Mouse (Mus musculus) CH12.LX (cell line): Measurements from ENCODE around the gene Gm20441. TPM values are rescaled to one million over a fixed set of nuclear protein-coding genes. Genes with fewer than 3 reads are reported as not detected.

Experiments used
- DNase-seq: peaks from one replicate; pipeline ENCODE4 v3.0.0-alpha.2; 2013; ENCODE audit errors: extremely low read depth
- H3K27ac ChIP-seq: 2 replicates; pipeline ENCODE4 v1.5.1; 2012; ENCODE audit warnings: low read depth, mild to moderate bottlenecking, control low read depth, moderate library complexity; ENCODE audit not compliant: insufficient read depth
- H3K27me3 ChIP-seq: replicated peaks from 2 replicates; pipeline ENCODE3; 2012; ENCODE audit warnings: inconsistent platforms
- H3K36me3 ChIP-seq, 2 experiments: replicated peaks in 1 of 2; 2 replicates each; pipeline versions ENCODE3 to v1.6.1; 2012; ENCODE audit warnings: inconsistent platforms in 1 of 2, low read length in 1 of 2, mild to moderate bottlenecking in 1 of 2, mixed read lengths in 1 of 2, moderate library complexity in 1 of 2; ENCODE audit not compliant: control insufficient read depth in 1 of 2, insufficient read depth in 1 of 2
- H3K4me1 ChIP-seq, 2 experiments: 2 replicates each; pipeline ENCODE4 v1.6.1; 2012; ENCODE audit warnings: inconsistent platforms in 1 of 2, moderate library complexity in 1 of 2; ENCODE audit not compliant: insufficient read depth in 2 of 2, control insufficient read depth in 1 of 2
- H3K4me2 ChIP-seq: 2 replicates; pipeline ENCODE4 v1.6.1; 2012; ENCODE audit warnings: low read depth, mild to moderate bottlenecking, control low read depth; ENCODE audit not compliant: poor library complexity, insufficient read depth, severe bottlenecking
- H3K4me3 ChIP-seq, 3 experiments: fragments of 150-350 bp in 1 of 3; sonication (generic) in 1 of 3; replicated peaks in 1 of 3; 2 replicates each; pipeline versions ENCODE3 to v1.5.1; 2011 to 2012; ENCODE audit warnings: low read depth in 2 of 3, low read length in 2 of 3, mild to moderate bottlenecking in 2 of 3, moderate library complexity in 2 of 3, control low read depth in 1 of 3, improper control_type of control experiment in 1 of 3, inconsistent platforms in 1 of 3, mixed read lengths in 1 of 3; ENCODE audit not compliant: poor library complexity in 1 of 3
- H3K79me2 ChIP-seq: replicated peaks from 2 replicates; pipeline ENCODE4 v1.6.1; 2012; ENCODE audit warnings: mild to moderate bottlenecking, moderate library complexity; ENCODE audit not compliant: control insufficient read depth, poor library complexity, insufficient read depth, severe bottlenecking; ENCODE audit errors: extremely low read depth
- H3K9ac ChIP-seq: 2 replicates; pipeline ENCODE4 v1.6.1; 2012; ENCODE audit warnings: low read depth, mild to moderate bottlenecking, control low read depth, moderate library complexity; ENCODE audit not compliant: insufficient read depth
- H3K9me3 ChIP-seq: replicated peaks from 2 replicates; pipeline ENCODE3; 2012; ENCODE audit warnings: low read length, inconsistent platforms, mixed read lengths
- CHD1 ChIP-seq: IDR thresholded peaks from 2 replicates; pipeline ENCODE4 v1.6.1; 2012; ENCODE audit warnings: low read depth, low read length, improper control_type of control experiment, inconsistent platforms
- CHD2 ChIP-seq: IDR thresholded peaks from 2 replicates; pipeline ENCODE4 v1.6.1; 2011; ENCODE audit warnings: low read length, improper control_type of control experiment
- E2F4 ChIP-seq: IDR thresholded peaks from 2 replicates; pipeline ENCODE4 v1.6.1; 2011; ENCODE audit warnings: low read depth, low read length, improper control_type of control experiment; ENCODE audit not compliant: insufficient replicate concordance
- ELF1 ChIP-seq: IDR thresholded peaks from 2 replicates; pipeline ENCODE4 v1.6.1; 2014; ENCODE audit warnings: low read depth, mild to moderate bottlenecking, inconsistent platforms, low read length, improper control_type of control experiment
- EP300 ChIP-seq: IDR thresholded peaks from 2 replicates; pipeline ENCODE4 v1.6.1; 2011; ENCODE audit warnings: low read length, improper control_type of control experiment
- GABPA ChIP-seq: IDR thresholded peaks from 2 replicates; pipeline ENCODE4 v1.6.1; 2012; ENCODE audit warnings: low read depth, low read length, improper control_type of control experiment, inconsistent platforms; ENCODE audit not compliant: insufficient replicate concordance
- HCFC1 ChIP-seq: IDR thresholded peaks from 2 replicates; pipeline ENCODE4 v1.6.1; 2012; ENCODE audit warnings: low read depth, mild to moderate bottlenecking, inconsistent platforms, low read length, improper control_type of control experiment
- IRF4 ChIP-seq: IDR thresholded peaks from 2 replicates; pipeline ENCODE4 v1.6.1; 2014; ENCODE audit warnings: low read depth, mild to moderate bottlenecking, inconsistent platforms, low read length, improper control_type of control experiment
- JUN ChIP-seq: IDR thresholded peaks from 2 replicates; pipeline ENCODE4 v1.6.1; 2011; ENCODE audit warnings: low read depth, mild to moderate bottlenecking, low read length, improper control_type of control experiment, moderate library complexity; ENCODE audit not compliant: insufficient read depth
- JUND ChIP-seq: conservative IDR thresholded peaks from 2 replicates; pipeline ENCODE4 v1.6.1; 2011; ENCODE audit warnings: low read depth, low read length, improper control_type of control experiment
- KAT2A ChIP-seq: IDR thresholded peaks from 2 replicates; pipeline ENCODE4 v1.6.1; 2012; ENCODE audit warnings: low read length, improper control_type of control experiment, inconsistent platforms; ENCODE audit not compliant: insufficient replicate concordance
- MAFK ChIP-seq: IDR thresholded peaks from 2 replicates; pipeline ENCODE4 v1.6.1; 2011; ENCODE audit warnings: low read length, improper control_type of control experiment; ENCODE audit not compliant: insufficient replicate concordance
- MAX ChIP-seq: IDR thresholded peaks from 2 replicates; pipeline ENCODE4 v1.6.1; 2011; ENCODE audit warnings: low read length, improper control_type of control experiment
- MEF2A ChIP-seq: IDR thresholded peaks from 2 replicates; pipeline ENCODE4 v1.6.1; 2014; ENCODE audit warnings: low read depth, mild to moderate bottlenecking, inconsistent platforms, low read length, improper control_type of control experiment, borderline replicate concordance
- MYC ChIP-seq: IDR thresholded peaks from 2 replicates; pipeline ENCODE4 v1.6.1; 2011; ENCODE audit warnings: low read depth, mild to moderate bottlenecking, improper control_type of control experiment, low read length
- NELFE ChIP-seq: IDR thresholded peaks from 2 replicates; pipeline ENCODE4 v1.6.1; 2011; ENCODE audit warnings: low read depth, low read length, improper control_type of control experiment
- NRF1 ChIP-seq: IDR thresholded peaks from 2 replicates; pipeline ENCODE4 v1.6.1; 2014; ENCODE audit warnings: low read depth, mild to moderate bottlenecking, inconsistent platforms, low read length, improper control_type of control experiment, moderate library complexity
- PAX5 ChIP-seq: IDR thresholded peaks from 2 replicates; pipeline ENCODE4 v1.6.1; 2012; ENCODE audit warnings: low read length, inconsistent platforms, mixed read lengths
- POLR2A ChIP-seq: IDR thresholded peaks from 2 replicates; pipeline ENCODE4 v1.6.1; 2011; ENCODE audit warnings: low read depth, mild to moderate bottlenecking, improper control_type of control experiment, low read length
- POLR2AphosphoS2 ChIP-seq: IDR thresholded peaks from 2 replicates; pipeline ENCODE4 v1.6.1; 2011; ENCODE audit warnings: low read depth, low read length, improper control_type of control experiment
- RAD21 ChIP-seq: IDR thresholded peaks from 2 replicates; pipeline ENCODE4 v1.6.1; 2011; ENCODE audit warnings: low read depth, mild to moderate bottlenecking, low read length, improper control_type of control experiment, moderate library complexity
- RCOR1 ChIP-seq: conservative IDR thresholded peaks from 2 replicates; pipeline ENCODE4 v1.6.1; 2012; ENCODE audit warnings: low read depth, mild to moderate bottlenecking, inconsistent platforms, low read length, improper control_type of control experiment
- SIN3A ChIP-seq: IDR thresholded peaks from 2 replicates; pipeline ENCODE4 v1.6.1; 2012; ENCODE audit warnings: low read length, improper control_type of control experiment, inconsistent platforms
- TBP ChIP-seq: conservative IDR thresholded peaks from 2 replicates; pipeline ENCODE4 v1.6.1; 2011; ENCODE audit warnings: low read depth, low read length, improper control_type of control experiment
- TCF12 ChIP-seq: IDR thresholded peaks from 2 replicates; pipeline ENCODE4 v1.6.1; 2014; ENCODE audit warnings: low read depth, mild to moderate bottlenecking, inconsistent platforms, low read length, improper control_type of control experiment
- UBTF ChIP-seq: IDR thresholded peaks from 2 replicates; pipeline ENCODE4 v1.6.1; 2012; ENCODE audit warnings: low read depth, mild to moderate bottlenecking, inconsistent platforms, low read length, improper control_type of control experiment, moderate library complexity
- USF1 ChIP-seq: IDR thresholded peaks from 2 replicates; pipeline ENCODE4 v1.6.1; 2014; ENCODE audit warnings: low read depth, mild to moderate bottlenecking, inconsistent platforms, low read length, improper control_type of control experiment
- USF2 ChIP-seq: conservative IDR thresholded peaks from 2 replicates; pipeline ENCODE4 v1.6.1; 2011; ENCODE audit warnings: low read depth, low read length, improper control_type of control experiment
- ZC3H11A ChIP-seq: IDR thresholded peaks from 2 replicates; pipeline ENCODE4 v1.6.1; 2012; ENCODE audit warnings: low read depth, mild to moderate bottlenecking, inconsistent platforms, low read length, improper control_type of control experiment
- ZMIZ1 ChIP-seq: IDR thresholded peaks from 2 replicates; pipeline ENCODE4 v1.6.1; 2012; ENCODE audit warnings: low read depth, mild to moderate bottlenecking, inconsistent platforms, low read length, improper control_type of control experiment
- ZNF384 ChIP-seq: IDR thresholded peaks from 2 replicates; pipeline ENCODE4 v1.6.1; 2012; ENCODE audit warnings: low read depth, low read length, improper control_type of control experiment, inconsistent platforms
- dilution Hi-C: fragments of 300-500 bp; cut with MboI; formaldehyde crosslinking; loops from 2 replicates; pipeline ENCODE4 v1.14.3; 2020; ENCODE audit warnings: low sequenced_read_pairs; ENCODE audit not compliant: extremely low pct_unique_long_range_greater_than_20kb, extremely low pct_ligation_motif_present
- in situ Hi-C: fragments of 300-500 bp; cut with MboI; formaldehyde crosslinking; loops from 3 replicates; pipeline ENCODE4 v1.14.3; 2019; ENCODE audit warnings: low sequenced_read_pairs, low pct_ligation_motif_present, low pct_unique_long_range_greater_than_20kb, mixed read lengths
- polyA plus RNA-seq: library from polyadenylated mRNA; unstranded; fragments of >175 nt; gene quantifications from 2 replicates; pipeline ENCODE4 v1.2.1, GENCODE M21; 2012; ENCODE audit warnings: low read depth; ENCODE audit not compliant: insufficient read length
- total RNA-seq, 2 experiments: library from RNA; depleted of rRNA; stranded (reverse); fragments of 300-350 nt in 1 of 2; fragments of >200 nt in 1 of 2; gene quantifications; 2 replicates each; pipeline ENCODE4 v1.2.3; 2012 to 2014

Gene Gm20441
- total and polyA plus RNA-seq, 3 experiments: 0.68 TPM; not detected in 2

DNA sequence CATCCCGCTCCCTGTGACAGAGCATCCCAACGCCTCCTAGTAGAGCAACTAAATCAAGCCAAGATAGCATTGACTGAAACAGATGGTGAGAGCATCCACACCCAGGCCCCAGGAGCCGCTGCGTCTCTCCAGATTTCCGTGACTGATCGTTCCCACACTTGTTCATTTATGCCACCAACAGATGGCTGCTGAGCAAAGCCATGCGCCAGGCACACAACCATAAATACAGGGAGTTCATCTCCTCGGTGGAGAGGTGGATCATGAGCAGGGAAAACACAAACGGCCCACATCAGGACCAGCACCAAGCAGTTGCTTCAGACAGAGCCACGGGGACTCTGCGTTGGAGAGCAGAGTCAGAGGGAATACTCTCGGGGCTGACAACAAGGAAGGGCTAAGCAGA, 37.4 kb downstream of the Gm20441 start:
- no peaks in the 10 kb centered on the region for H3K27me3 ChIP-seq
- TF ChIP-seq JUN (no peak), IRF4 (no peak), JUND (no peak), CHD2 (no peak), USF1 (no peak), KAT2A (no peak), USF2 (no peak), ZC3H11A (no peak), SIN3A (no peak), TBP (no peak), ELF1 (no peak), RAD21 (no peak), EP300 (no peak), UBTF (no peak), NRF1 (no peak), HCFC1 (no peak), TCF12 (no peak), MEF2A (no peak), NELFE (no peak)
- no peak overlapping the region for H3K9ac ChIP-seq
- H3K4me2 ChIP-seq: no peak overlapping the region
- no peak overlapping the region for H3K4me3 ChIP-seq
- no peaks in the 10 kb centered on the region for H3K4me1 ChIP-seq
- H3K79me2 ChIP-seq: no peaks in the 10 kb centered on the region
- H3K36me3 ChIP-seq: peaks cover 73 to 98% of the 10 kb centered on the region in 2 experiments
- DNase-seq: no peak
- in situ Hi-C loops (loop anchor here (10.0 kb wide), 1 partner anchor 111 kb away; no protein-coding TSS in a partner anchor), dilution Hi-C loops (no loop called here)
- H3K27ac ChIP-seq: no peak overlapping the region
- no peaks in the 10 kb centered on the region for H3K9me3 ChIP-seq

DNA sequence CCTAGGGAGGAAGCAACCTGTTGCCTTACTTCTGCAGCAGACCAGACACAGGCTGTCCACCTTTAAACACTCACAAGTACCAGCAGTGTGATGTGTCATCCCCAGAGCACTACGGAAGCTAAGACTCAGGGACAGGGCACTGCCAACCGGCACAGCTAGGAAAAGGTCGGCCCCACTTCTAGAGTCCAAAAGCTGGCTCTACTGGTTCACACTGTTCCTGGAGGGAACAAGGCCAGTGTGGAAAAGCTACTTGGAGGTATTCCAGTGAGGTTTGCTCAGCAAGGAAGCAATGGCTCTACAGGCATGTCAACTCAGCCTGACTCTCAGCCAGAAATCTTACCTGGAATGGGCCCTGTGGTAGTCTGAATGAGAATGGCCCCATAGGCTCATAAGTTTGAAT, 39.9 kb downstream of the Gm20441 start:
- H3K9ac ChIP-seq: no peak overlapping the region
- no peaks in the 10 kb centered on the region for H3K9me3 ChIP-seq
- no peak for DNase-seq
- no peaks in the 10 kb centered on the region for H3K79me2 ChIP-seq
- TF ChIP-seq EP300 (no peak), ZC3H11A (no peak), TBP (no peak), GABPA (no peak), USF1 (no peak), ZMIZ1 (no peak), JUND (no peak), IRF4 (no peak), MAX (no peak), CHD1 (no peak), PAX5 (no peak), MYC (no peak), POLR2A (no peak), CHD2 (no peak), NELFE (no peak), ZNF384 (no peak), MAFK (no peak), POLR2AphosphoS2 (no peak), RCOR1 (no peak), E2F4 (no peak)
- no peaks in the 10 kb centered on the region for H3K27me3 ChIP-seq
- no peaks in the 10 kb centered on the region for H3K4me1 ChIP-seq
- peaks cover 74 to 97% of the 10 kb centered on the region in 2 experiments for H3K36me3 ChIP-seq
- in situ Hi-C loops (loop anchor here (10.0 kb wide), 1 partner anchor 114 kb away; no protein-coding TSS in a partner anchor), dilution Hi-C loops (no loop called here)
- no peak overlapping the region for H3K4me3 ChIP-seq
- no peak overlapping the region for H3K27ac ChIP-seq
- H3K4me2 ChIP-seq: no peak overlapping the region
